Mouse (Mus musculus): ENCODE results near the gene Gm10271.

DNA sequence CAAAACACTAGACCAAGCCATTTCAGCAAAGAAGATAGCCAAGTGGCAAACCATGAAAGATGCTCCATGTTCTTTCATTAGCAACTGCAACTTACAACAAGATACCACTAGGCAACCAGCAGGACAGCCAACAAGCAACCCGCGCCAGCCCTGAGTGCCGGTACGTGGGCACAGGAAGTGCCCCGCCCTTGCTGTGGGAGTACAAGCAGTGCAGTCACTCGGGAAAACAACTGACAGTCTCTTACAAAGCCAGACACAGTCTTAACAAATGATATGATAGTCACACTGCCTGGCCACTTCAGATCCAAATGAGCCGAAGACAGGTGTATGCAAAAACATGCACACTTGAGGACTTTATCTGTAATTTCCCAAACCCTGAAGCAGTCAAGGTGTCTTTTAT is 41.9 kb downstream of the Gm10271 start:
- TF ChIP-seq CTCF (IDR thresholded peaks at IDR 0.05; ENCODE audit: insufficient read depth, low read length) = no peak
- no peak for TF ChIP-seq POLR2A (IDR thresholded peaks at IDR 0.05; ENCODE audit: borderline replicate concordance, extremely low read depth, low read depth, low read length)

All from lung, adult 2 months (tissue).